Mouse (Mus musculus) forebrain, embryonic 11.5 days (tissue): Measurements from ENCODE around the gene Rps3a1. TPM values are rescaled to one million over a fixed set of nuclear protein-coding genes. Genes with fewer than 3 reads are reported as not detected.
A peak's percentile ranks its signal among the peaks of the same experiment; 100 is the strongest.

Experiments
- ATAC-seq: fragments of 200-750 bp; cut with Nextera tagmentation; replicated peaks from 2 replicates; pipeline ENCODE4 v1.8.0; 2017; ENCODE audit warnings: moderate TSS enrichment; ENCODE audit not compliant: low FRiP score
- DNase-seq: peaks from one replicate; pipeline ENCODE4 v3.0.0-alpha.2; 2017; ENCODE audit warnings: low spot score
- H3K27ac ChIP-seq: fragments of 300-500 bp; sonication (generic); 2 replicates; pipeline ENCODE4 v1.5.1; 2014; ENCODE audit warnings: low read depth, low read length
- H3K27me3 ChIP-seq: fragments of 300-500 bp; sonication (generic); 2 replicates; pipeline ENCODE4 v1.6.1; 2014; ENCODE audit warnings: mild to moderate bottlenecking, low read length, mixed read lengths; ENCODE audit not compliant: control insufficient read depth, insufficient read depth
- H3K36me3 ChIP-seq: fragments of 300-500 bp; sonication (generic); 2 replicates; pipeline ENCODE4 v1.6.1; 2014; ENCODE audit warnings: mild to moderate bottlenecking, low read length, moderate library complexity, mixed read lengths; ENCODE audit not compliant: control insufficient read depth, insufficient read depth
- H3K4me1 ChIP-seq: fragments of 300-500 bp; sonication (generic); replicated peaks from 2 replicates; pipeline ENCODE4 v1.6.1; 2014; ENCODE audit warnings: low read length, mixed read lengths; ENCODE audit not compliant: control insufficient read depth, insufficient read depth
- H3K4me2 ChIP-seq: fragments of 300-500 bp; sonication (generic); 2 replicates; pipeline ENCODE4 v1.6.1; 2014; ENCODE audit warnings: low read depth, mild to moderate bottlenecking, low read length, moderate library complexity, mixed read lengths; ENCODE audit not compliant: severe bottlenecking
- H3K4me3 ChIP-seq: fragments of 300-500 bp; sonication (generic); 2 replicates; pipeline ENCODE4 v1.5.1; 2014; ENCODE audit warnings: low read depth, low read length
- H3K9ac ChIP-seq: fragments of 300-500 bp; sonication (generic); 2 replicates; pipeline ENCODE4 v1.6.1; 2014; ENCODE audit warnings: low read length
- H3K9me3 ChIP-seq: fragments of 300-500 bp; sonication (generic); 2 replicates; pipeline ENCODE4 v1.6.1; 2016; ENCODE audit warnings: low read length, mixed read lengths; ENCODE audit not compliant: control insufficient read depth
- WGBS: fragments of 180-500 bp; shearing (Covaris S2); extraction: QIAGEN DNeasy Blood & Tissue Kit; methylation state at CpG from one replicate; pipeline ENCODE4 v1.1.7; 2014; 5-methylcytosine and 5-hydroxymethylcytosine counted together
- polyA plus RNA-seq: library from polyadenylated mRNA; unstranded; fragments of >200 nt; fragmentation: Nextera tagmentation; extraction: Ambion mirVana; gene quantifications from 2 replicates; pipeline ENCODE4 v1.2.1, GENCODE M21; 2014

Gene Rps3a1
- polyA plus RNA-seq: 981 and 1,071 TPM in 2 replicates

DNA sequence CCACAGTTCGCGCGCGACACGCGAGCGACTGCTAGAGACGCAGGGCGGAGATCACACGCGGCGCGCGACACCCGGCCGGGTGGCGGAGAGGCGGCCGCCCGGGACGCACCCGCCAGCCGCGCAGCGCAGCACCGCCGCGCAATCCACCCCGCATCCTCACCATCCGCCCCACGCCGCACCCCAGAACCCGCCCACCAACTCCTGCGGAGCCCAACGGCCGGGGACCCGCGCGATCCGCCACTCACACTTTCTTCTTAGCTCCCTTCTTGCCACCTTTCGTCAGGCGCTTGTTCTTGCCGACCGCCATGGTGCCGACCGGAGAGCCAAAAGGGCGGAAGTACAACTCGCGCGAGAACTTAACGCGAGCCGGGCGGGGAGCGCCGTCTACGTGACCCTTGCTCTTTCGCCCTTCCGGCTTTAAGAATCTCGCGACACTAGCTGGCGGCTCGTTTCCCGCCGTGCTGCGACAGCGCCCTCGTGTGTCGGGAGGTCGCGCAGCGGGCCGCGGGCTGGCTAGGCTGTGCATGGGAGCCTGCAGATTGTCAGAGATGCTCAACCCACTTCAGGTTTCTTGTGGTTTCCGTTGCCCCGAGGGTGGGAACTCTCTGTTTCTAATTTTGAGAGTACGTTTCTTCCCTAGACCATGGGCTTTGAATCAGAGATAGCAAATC, at the start of gene Rps3a1:
Gene Rps3a1 (minus strand): TSS at position 440 of the 671 bp plus-strand sequence.
- ATAC-seq (peak; percentile 96), DNase-seq (peak; percentile 99)
- peak within 1 kb of the TSS; percentile 72 for H3K27ac ChIP-seq
- peak within 1 kb of the TSS; percentile 57 for H3K4me2 ChIP-seq
- peak within 1 kb of the TSS; percentile 94 for H3K4me3 ChIP-seq
- H3K9me3 ChIP-seq: no peaks in the 10 kb centered on the region
- WGBS: 0% methylated on average over 77 of the region's 77 CpGs
- no peaks in the 10 kb centered on the region for H3K27me3 ChIP-seq
- peaks cover 5% of the 10 kb centered on the region for H3K4me1 ChIP-seq
- peak within 1 kb of the TSS; percentile 99 for H3K9ac ChIP-seq
- H3K36me3 ChIP-seq: peaks cover 10% of the 10 kb centered on the region; the same call in 1 of the 2 replicates

DNA sequence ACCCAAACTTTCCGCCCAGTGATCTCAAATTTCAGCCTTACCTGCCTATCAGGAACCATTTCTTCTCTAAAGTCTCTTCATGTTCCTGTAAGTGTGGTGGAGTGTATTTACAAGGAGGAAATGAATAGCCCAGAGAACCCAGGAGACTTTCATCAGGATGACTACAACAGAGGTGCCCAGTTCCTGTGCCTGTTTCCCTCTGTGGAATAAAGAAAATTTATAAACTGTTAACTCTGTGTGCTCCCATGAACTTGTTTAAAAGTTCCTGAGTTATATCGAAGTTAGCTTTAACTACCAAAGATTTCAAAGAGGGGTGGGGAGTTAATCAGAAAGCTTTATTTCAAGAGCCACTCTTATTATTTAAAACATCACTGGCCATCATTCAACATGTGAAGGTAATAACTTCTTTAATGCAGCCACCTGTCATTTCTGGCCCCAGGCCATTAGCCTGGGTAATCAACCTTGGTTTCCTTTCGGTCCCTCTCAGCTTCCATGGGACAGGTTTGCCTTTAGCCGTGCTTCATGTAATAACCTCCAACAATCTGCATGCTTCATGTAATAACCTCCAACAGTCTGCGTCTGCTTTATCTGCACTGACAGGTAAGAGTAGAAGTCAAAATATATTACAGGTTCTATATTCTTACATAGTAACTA, 45.4 kb upstream of the Rps3a1 start:
- DNase-seq (no peak), ATAC-seq (no peak)
- Histone ChIP-seq H3K27me3 (no peaks in the 10 kb centered on the region), H3K4me3 (no peak overlapping the region), H3K4me1 (no peaks in the 10 kb centered on the region), H3K36me3 (no peaks in the 10 kb centered on the region), H3K9ac (no peak overlapping the region), H3K27ac (no peak overlapping the region), H3K9me3 (no peaks in the 10 kb centered on the region), H3K4me2 (no peak overlapping the region)
- WGBS: 73% methylated on average over 5 of the region's 5 CpGs

DNA sequence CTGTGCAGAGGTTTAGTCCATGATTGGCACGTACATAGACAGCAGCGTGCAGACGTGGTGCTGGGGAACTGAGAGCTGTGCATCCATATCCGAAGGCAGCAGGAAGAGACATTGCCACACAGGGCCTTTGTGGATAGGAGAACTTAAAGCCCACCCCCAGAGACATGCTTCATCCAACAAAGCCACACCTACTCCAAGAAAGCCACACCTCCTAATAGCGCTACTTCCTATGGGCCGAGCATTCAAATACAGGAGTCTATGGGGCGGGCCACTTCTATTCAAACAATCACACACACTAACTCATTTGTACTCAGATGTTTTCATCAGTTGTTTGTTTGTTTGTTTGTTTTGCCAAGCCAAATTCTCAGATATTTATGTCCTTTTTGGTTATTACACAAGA, 42.0 kb upstream of the Rps3a1 start:
- H3K4me2 ChIP-seq: no peak overlapping the region
- no peaks in the 10 kb centered on the region for H3K36me3 ChIP-seq
- H3K27ac ChIP-seq: no peak overlapping the region
- H3K27me3 ChIP-seq: no peaks in the 10 kb centered on the region
- H3K9ac ChIP-seq: no peak overlapping the region
- no peaks in the 10 kb centered on the region for H3K4me1 ChIP-seq
- DNase-seq: no peak
- no peaks in the 10 kb centered on the region for H3K9me3 ChIP-seq
- WGBS: 86% methylated on average over 7 of the region's 7 CpGs
- no peak for ATAC-seq
- H3K4me3 ChIP-seq: no peak overlapping the region

DNA sequence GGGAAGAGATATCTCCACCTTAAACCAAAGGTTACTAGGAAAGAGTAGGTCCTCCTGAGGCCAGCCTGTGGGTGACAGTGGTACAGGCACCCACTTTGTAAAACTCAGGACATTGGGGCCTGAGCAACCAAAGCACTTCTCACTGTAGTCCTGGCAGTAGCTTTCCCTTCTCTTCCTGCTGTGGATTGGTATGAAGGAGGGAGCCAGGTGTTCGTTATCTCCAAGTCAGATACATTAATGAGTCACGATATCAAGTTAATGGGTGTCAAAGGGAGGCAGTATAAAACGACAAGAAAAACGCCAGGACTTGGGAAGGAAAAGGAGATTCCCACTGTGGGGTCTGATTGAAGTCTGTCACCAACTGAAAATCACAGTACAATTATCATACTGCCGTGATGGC, 38.6 kb upstream of the Rps3a1 start:
- no peak overlapping the region for H3K9ac ChIP-seq
- DNase-seq (no peak), ATAC-seq (no peak)
- no peaks in the 10 kb centered on the region for H3K27me3 ChIP-seq
- no peak overlapping the region for H3K27ac ChIP-seq
- no peaks in the 10 kb centered on the region for H3K4me1 ChIP-seq
- no peaks in the 10 kb centered on the region for H3K36me3 ChIP-seq
- H3K4me3 ChIP-seq: no peak overlapping the region
- WGBS: 59% methylated on average over 5 of the region's 5 CpGs
- no peak overlapping the region for H3K4me2 ChIP-seq
- no peaks in the 10 kb centered on the region for H3K9me3 ChIP-seq

DNA sequence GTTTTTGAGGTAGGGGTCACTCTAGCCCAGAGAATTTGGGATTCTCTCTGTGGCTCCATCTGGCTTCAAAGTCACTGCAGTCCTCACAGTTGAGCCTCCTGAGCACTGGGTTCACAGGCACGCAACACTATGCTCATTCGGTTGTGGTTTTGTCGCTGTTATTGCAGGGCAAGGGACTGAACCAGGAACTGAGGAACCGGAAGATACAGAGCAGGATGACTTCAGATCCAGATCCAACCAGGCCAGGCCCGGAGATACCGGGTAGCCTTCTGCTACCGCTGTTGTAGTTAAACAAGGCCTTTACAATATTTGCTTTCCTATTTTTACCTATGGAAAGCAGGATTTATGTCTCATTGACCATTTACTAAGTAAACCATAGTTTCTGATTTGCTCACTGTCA, 37.2 kb upstream of the Rps3a1 start:
- H3K4me2 ChIP-seq: no peak overlapping the region
- no peak overlapping the region for H3K9ac ChIP-seq
- no peaks in the 10 kb centered on the region for H3K27me3 ChIP-seq
- no peaks in the 10 kb centered on the region for H3K36me3 ChIP-seq
- no peaks in the 10 kb centered on the region for H3K4me1 ChIP-seq
- H3K9me3 ChIP-seq: no peaks in the 10 kb centered on the region
- WGBS: 89% methylated on average over 7 of the region's 7 CpGs
- no peak for ATAC-seq
- H3K4me3 ChIP-seq: no peak overlapping the region
- DNase-seq: no peak
- no peak overlapping the region for H3K27ac ChIP-seq

DNA sequence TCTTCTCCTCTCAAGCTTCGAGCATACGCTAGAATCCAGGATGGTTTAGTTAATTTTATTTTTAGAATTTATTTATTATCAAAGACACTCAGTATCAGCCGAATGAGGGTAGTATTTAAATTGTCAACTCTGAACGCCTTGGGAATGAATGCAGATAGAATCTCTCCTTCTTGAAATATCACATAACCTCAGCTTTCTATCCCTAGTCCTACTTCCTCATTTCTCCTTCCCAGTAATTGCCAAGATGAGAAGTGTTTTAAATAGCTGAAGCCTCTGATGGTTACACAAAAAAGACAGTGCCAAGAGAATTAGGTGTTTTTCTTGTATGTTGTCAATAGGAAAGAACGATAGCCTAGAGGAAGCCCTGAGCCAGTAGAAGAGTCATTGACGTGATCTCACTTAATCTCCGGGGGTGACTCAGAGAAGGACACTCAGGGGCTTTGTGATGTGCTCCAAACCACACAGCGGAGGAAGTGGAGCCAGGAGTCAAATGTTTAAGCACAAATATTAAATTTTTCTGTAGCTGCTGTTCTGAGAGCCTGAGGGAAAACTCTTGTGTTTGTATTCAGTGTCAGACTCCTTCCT, 26.4 kb upstream of the Rps3a1 start:
- no peaks in the 10 kb centered on the region for H3K36me3 ChIP-seq
- no peaks in the 10 kb centered on the region for H3K27me3 ChIP-seq
- no peaks in the 10 kb centered on the region for H3K4me1 ChIP-seq
- WGBS: 84% methylated on average over 8 of the region's 8 CpGs
- H3K9ac ChIP-seq: no peak overlapping the region
- no peak overlapping the region for H3K4me3 ChIP-seq
- no peak overlapping the region for H3K4me2 ChIP-seq
- ATAC-seq: no peak
- no peaks in the 10 kb centered on the region for H3K9me3 ChIP-seq
- H3K27ac ChIP-seq: no peak overlapping the region
- DNase-seq: no peak

DNA sequence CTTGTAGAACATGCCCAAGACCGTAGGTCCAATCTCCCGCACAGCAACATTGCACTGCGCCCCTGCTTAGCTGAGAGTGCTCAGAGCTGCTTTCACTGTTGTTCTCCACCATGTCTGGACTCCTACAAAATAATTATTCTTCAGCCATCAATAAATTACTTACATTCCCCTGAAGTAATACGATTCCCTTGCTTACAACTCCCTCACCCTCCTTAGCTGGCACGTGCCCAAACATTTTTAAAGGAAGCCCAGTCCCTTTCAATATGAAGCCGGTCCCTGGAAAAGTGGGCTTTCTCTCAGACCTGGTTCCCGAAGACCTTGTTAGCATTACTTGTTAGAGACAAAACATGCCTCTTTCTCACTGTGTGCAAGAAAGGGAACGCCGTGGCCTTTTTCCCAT, 7.0 kb upstream of the Rps3a1 start:
- no peaks in the 10 kb centered on the region for H3K4me1 ChIP-seq
- H3K36me3 ChIP-seq: no peaks in the 10 kb centered on the region
- H3K27ac ChIP-seq: no peak overlapping the region
- no peak overlapping the region for H3K4me3 ChIP-seq
- H3K4me2 ChIP-seq: no peak overlapping the region
- no peak for DNase-seq
- no peak overlapping the region for H3K9ac ChIP-seq
- ATAC-seq: no peak
- WGBS: 81% methylated on average over 9 of the region's 9 CpGs
- H3K27me3 ChIP-seq: no peaks in the 10 kb centered on the region
- H3K9me3 ChIP-seq: no peaks in the 10 kb centered on the region

DNA sequence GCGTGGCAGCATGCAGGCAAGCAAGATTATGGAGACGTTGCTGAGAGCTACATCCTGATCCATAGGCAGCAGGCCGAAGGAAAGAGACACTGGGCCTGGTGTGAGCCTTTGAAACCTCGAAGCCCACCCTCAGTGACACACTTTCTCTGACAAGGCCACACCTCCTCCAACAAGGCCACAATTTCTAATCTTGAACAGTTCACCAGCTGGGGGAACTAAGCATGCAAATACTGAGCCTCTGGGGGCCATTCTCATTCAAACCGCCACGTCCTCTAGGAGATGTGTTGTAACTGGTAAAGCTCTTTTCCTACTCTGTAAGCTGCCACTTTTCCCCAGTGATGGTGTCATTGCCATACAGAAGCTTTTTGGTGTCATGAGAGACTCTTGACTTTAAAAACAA, 6.6 kb upstream of the Rps3a1 start:
- H3K9me3 ChIP-seq: no peaks in the 10 kb centered on the region
- H3K4me2 ChIP-seq: no peak overlapping the region
- ATAC-seq (no peak), DNase-seq (no peak)
- WGBS: 74% methylated on average over 6 of the region's 6 CpGs
- no peak overlapping the region for H3K9ac ChIP-seq
- H3K36me3 ChIP-seq: no peaks in the 10 kb centered on the region
- no peaks in the 10 kb centered on the region for H3K27me3 ChIP-seq
- no peak overlapping the region for H3K4me3 ChIP-seq
- no peak overlapping the region for H3K27ac ChIP-seq
- no peaks in the 10 kb centered on the region for H3K4me1 ChIP-seq
